Mouse (Mus musculus) hindbrain, embryonic 15.5 days (tissue): Measurements from ENCODE around the gene Zfp488. TPM values are rescaled to one million over a fixed set of nuclear protein-coding genes. Genes with fewer than 3 reads are reported as not detected.

ENCODE experiments used
- ATAC-seq: fragments of 200-750 bp; cut with Nextera tagmentation; 2 replicates; pipeline ENCODE4 v1.8.0; 2017; ENCODE audit warnings: low read depth, moderate number of reproducible peaks, moderate TSS enrichment; ENCODE audit not compliant: low FRiP score
- H3K27ac ChIP-seq: fragments of 300-500 bp; sonication (generic); replicated peaks from 2 replicates; pipeline ENCODE4 v1.5.1; 2015; ENCODE audit warnings: mild to moderate bottlenecking, inconsistent platforms
- H3K27me3 ChIP-seq: fragments of 300-500 bp; sonication (generic); 2 replicates; pipeline ENCODE4 v1.6.1; 2015; ENCODE audit warnings: control low read depth, inconsistent platforms
- H3K36me3 ChIP-seq: fragments of 300-500 bp; sonication (generic); 2 replicates; pipeline ENCODE4 v1.6.1; 2015; ENCODE audit warnings: control low read depth, inconsistent platforms
- H3K4me1 ChIP-seq: fragments of 300-500 bp; sonication (generic); replicated peaks from 2 replicates; pipeline ENCODE4 v1.6.1; 2015; ENCODE audit warnings: control low read depth, inconsistent platforms
- H3K4me2 ChIP-seq: fragments of 300-500 bp; sonication (generic); 2 replicates; pipeline ENCODE4 v1.6.1; 2015; ENCODE audit warnings: moderate library complexity, mild to moderate bottlenecking, inconsistent platforms
- H3K4me3 ChIP-seq: fragments of 300-500 bp; sonication (generic); 2 replicates; pipeline ENCODE4 v1.5.1; 2015; ENCODE audit warnings: mild to moderate bottlenecking, inconsistent platforms
- H3K9ac ChIP-seq: fragments of 300-500 bp; sonication (generic); 2 replicates; pipeline ENCODE4 v1.6.1; 2015; ENCODE audit warnings: inconsistent platforms
- H3K9me3 ChIP-seq: fragments of 300-500 bp; sonication (generic); 2 replicates; pipeline ENCODE4 v1.6.1; 2016; ENCODE audit warnings: control low read depth, inconsistent platforms
- WGBS: fragments of 180-500 bp; shearing (Covaris S2); methylation state at CpG from one replicate; pipeline ENCODE4 v1.1.7; 2015; 5-methylcytosine and 5-hydroxymethylcytosine counted together
- polyA plus RNA-seq: library from polyadenylated mRNA; unstranded; fragments of >200 nt; fragmentation: Nextera tagmentation; extraction: Ambion mirVana; gene quantifications from 2 replicates; pipeline ENCODE4 v1.2.1, GENCODE M21; 2015

Gene Zfp488
- polyA plus RNA-seq: 1.2 and 1.5 TPM in 2 replicates

DNA sequence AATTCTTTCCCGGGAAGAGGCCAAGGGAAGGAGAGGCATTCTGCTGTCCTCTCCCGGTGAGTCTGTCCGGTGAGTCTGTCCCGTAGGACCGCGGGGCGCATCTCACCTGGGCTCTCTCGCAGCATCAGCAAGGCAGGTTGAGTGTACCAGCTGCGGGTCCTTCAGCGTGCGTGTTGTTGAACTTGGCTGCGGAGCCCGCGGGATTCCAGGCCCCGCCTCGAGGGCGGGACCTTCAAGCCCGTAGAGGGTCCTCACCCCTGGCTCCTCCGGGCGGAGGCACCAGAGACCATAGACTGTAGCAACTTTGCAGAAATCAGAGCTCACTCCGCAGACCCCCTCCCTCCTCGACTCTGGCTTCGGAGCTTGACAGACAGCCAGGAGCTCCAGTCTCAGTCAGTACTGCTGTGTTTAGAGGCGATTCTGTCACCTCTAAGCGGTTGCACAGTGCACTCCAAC, at the start of gene Zfp488:
Gene Zfp488 (minus strand): TSS at position 161 of the 456 bp plus-strand sequence.
- Histone ChIP-seq H3K9ac (peak within 1 kb of the TSS; percentile 40), H3K27me3 (0 out of 2 replicates have a peak, but pooled peaks cover 7% of the 10 kb centered on the region), H3K27ac (no peak within 1 kb of the TSS), H3K9me3 (no peaks in the 10 kb centered on the region), H3K4me1 (peaks cover 8% of the 10 kb centered on the region), H3K36me3 (no peaks in the 10 kb centered on the region), H3K4me3 (peak within 1 kb of the TSS; percentile 45), H3K4me2 (peak within 1 kb of the TSS; percentile 82)
- ATAC-seq: peak; percentile 77
- 3% methylated on average over 21 of the region's 25 CpGs for WGBS

DNA sequence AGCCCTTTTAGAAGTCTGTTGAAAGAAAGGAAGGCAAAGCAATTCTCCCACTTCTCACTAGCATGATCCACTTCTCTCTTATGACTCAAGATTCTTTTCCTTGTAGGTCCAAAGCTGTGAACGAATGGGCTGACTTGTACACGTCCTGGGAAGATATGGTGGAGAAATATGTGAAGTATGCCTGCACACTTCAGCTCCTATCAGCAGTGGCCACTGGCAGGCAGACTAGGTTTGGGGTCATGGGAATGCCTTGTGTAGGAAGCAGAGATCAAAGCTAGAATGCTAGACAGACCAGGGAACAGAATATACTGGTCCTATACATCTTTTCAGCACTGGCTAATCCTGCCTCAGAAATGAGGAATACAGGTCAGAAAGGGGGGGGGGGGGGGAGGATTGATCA, 48.1 kb upstream of the Zfp488 start:
- WGBS: 83% methylated on average over 2 of the region's 2 CpGs
- H3K9ac ChIP-seq: no peak overlapping the region
- no peaks in the 10 kb centered on the region for H3K9me3 ChIP-seq
- H3K27ac ChIP-seq: no peak overlapping the region
- no peaks in the 10 kb centered on the region for H3K36me3 ChIP-seq
- no peak overlapping the region for H3K4me3 ChIP-seq
- H3K27me3 ChIP-seq: no peaks in the 10 kb centered on the region
- H3K4me2 ChIP-seq: no peak overlapping the region
- ATAC-seq: no peak
- no peaks in the 10 kb centered on the region for H3K4me1 ChIP-seq

DNA sequence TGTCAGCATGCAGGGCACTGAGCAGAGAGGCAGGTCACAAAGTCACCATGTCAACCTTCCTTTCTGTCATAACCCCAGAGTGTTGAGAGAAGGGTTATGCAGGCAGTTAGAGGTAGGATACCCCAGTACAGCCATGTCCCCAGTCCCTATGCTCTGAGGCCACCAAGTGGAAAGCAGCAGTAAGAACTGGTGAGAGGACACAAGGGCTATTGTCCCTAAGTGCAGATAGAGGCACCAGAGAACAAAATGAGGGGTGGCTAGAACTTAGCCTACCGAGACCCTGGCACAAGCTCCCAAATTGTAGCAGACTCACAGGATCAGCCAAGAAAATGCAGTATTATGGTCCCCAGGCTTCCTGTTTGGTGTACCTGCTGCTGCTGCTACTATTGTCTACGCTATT, 38.4 kb upstream of the Zfp488 start:
- Histone ChIP-seq H3K4me3 (no peak overlapping the region), H3K9ac (no peak overlapping the region), H3K4me2 (no peak overlapping the region), H3K4me1 (no peaks in the 10 kb centered on the region), H3K9me3 (no peaks in the 10 kb centered on the region), H3K27me3 (no peaks in the 10 kb centered on the region), H3K27ac (no peak overlapping the region), H3K36me3 (no peaks in the 10 kb centered on the region)
- no peak for ATAC-seq
- 87% methylated on average over 2 of the region's 2 CpGs for WGBS

DNA sequence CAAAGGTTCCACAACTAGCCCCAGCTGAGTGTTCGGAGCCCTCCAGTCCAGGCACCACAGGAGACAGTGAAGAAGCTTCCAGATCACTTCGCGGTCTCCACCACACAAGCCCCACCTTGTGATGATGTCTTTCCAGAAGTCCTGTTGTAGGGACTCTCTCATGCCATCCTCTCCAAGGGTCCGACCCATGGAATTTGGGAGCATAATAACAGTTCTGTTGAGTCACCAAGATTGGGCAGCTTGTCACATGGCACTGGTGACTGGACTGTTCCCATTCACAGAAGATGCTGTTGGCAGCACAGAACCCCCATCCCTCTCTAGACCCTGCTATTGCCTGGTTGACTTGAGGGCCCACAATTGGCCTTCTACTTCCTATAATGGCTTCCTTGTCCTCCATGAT, 37.8 kb upstream of the Zfp488 start, which contains the start of gene Gm5460:
Gene Gm5460 (plus strand): TSS at position 378 of the 400 bp plus-strand sequence.
- Histone ChIP-seq H3K27me3 (no peaks in the 10 kb centered on the region), H3K9ac (no peak within 1 kb of the TSS), H3K9me3 (no peaks in the 10 kb centered on the region), H3K4me3 (no peak within 1 kb of the TSS), H3K27ac (no peak within 1 kb of the TSS), H3K4me2 (no peak within 1 kb of the TSS), H3K36me3 (no peaks in the 10 kb centered on the region), H3K4me1 (no peaks in the 10 kb centered on the region)
- WGBS: 99% methylated on average over 4 of the region's 4 CpGs
- ATAC-seq: no peak

DNA sequence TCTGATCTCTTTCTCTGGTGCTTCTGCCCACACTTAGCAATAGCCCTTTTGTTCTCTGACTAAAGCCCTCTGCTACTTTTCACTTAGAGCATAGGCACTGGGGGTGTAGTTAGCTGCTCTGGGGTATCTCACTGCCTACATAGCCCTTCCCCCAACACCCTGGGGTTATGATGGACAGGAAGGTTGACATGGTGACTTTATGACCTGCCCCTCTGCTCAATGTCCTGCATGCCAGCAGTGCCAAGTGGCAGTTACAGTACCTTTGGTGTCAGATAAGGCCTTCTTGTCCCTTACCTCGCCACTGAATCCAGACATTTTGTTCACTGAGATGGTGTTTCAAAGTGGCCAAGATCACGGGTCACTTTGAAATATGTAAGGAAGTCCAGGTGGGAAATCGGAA, 36.5 kb upstream of the Zfp488 start, which contains the start of gene Gm30083:
Gene Gm30083 (minus strand): TSS at position 120 of the 400 bp plus-strand sequence.
- Histone ChIP-seq H3K4me1 (no peaks in the 10 kb centered on the region), H3K9me3 (no peaks in the 10 kb centered on the region), H3K27ac (no peak within 1 kb of the TSS), H3K27me3 (no peaks in the 10 kb centered on the region), H3K4me2 (no peak within 1 kb of the TSS), H3K36me3 (no peaks in the 10 kb centered on the region), H3K4me3 (no peak within 1 kb of the TSS), H3K9ac (no peak within 1 kb of the TSS)
- ATAC-seq: no peak
- WGBS: 86% methylated on average over 3 of the region's 3 CpGs

DNA sequence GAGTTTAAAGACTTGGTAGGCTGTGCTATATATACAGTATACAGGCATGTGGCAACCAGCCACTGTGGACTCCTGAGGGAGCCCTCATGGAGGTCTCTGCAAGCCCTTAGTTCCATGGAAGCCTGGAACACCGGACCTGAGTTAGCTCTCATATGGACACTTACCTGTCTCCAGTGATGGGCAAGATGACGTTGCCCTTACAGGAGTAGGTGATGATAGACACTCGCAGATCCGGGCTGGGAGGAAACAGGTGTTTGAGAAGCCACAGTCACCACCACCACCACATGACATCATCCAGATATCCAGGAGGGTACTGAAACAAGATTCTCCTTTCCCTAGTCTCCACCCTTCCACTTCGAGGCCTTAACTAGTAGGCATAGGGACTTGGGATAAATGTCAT, 23.8 kb upstream of the Zfp488 start:
- Histone ChIP-seq H3K27me3 (no peaks in the 10 kb centered on the region), H3K27ac (no peak overlapping the region), H3K36me3 (no peaks in the 10 kb centered on the region), H3K4me3 (no peak overlapping the region), H3K9me3 (no peaks in the 10 kb centered on the region), H3K9ac (no peak overlapping the region), H3K4me1 (no peaks in the 10 kb centered on the region), H3K4me2 (no peak overlapping the region)
- no peak for ATAC-seq
- 97% methylated on average over 5 of the region's 5 CpGs for WGBS

DNA sequence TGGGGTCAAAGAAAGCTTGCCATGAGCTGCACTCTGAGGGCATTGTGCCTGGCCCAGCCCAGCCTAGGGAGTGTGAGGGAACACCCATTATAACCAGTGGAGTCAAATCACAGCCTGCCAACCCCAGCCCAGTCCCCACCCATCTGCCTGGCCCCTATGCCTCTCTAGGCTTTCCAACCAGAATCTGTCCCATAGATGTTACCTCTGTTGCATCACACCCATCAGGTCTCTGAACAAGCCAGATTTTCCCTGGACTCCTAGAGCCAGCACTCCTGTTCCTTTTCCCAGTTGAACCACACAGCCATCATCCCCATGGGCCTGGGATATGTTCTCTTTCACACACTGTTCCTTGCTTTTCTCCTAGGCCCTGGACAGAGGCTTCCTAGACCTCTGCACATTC, 22.9 kb upstream of the Zfp488 start:
- Histone ChIP-seq H3K36me3 (no peaks in the 10 kb centered on the region), H3K4me3 (no peak overlapping the region), H3K27ac (no peak overlapping the region), H3K27me3 (no peaks in the 10 kb centered on the region), H3K4me1 (no peaks in the 10 kb centered on the region), H3K4me2 (no peak overlapping the region), H3K9me3 (no peaks in the 10 kb centered on the region), H3K9ac (no peak overlapping the region)
- ATAC-seq: no peak

DNA sequence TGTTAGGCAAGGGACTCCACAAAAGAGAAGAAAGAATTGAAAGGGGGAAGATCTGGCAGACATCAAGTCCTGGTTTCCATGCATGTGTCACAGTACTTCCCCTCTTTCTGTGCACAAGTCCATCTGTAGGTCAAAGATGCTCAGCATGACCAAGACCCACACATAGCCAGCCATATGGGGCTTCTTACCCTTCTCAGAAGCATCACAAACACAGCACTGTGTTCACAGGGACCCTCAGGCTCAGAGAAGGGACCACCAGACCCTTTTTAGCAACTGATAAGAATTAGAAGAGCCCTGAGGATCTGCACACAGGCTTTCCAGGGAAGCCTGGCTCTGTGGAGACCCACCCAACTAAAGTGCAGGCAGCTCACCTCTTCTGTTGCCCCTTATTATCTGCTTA, 21.5 kb upstream of the Zfp488 start:
- H3K36me3 ChIP-seq: no peaks in the 10 kb centered on the region
- ATAC-seq: no peak
- H3K9me3 ChIP-seq: no peaks in the 10 kb centered on the region
- H3K4me2 ChIP-seq: no peak overlapping the region
- H3K4me1 ChIP-seq: no peaks in the 10 kb centered on the region
- no peak overlapping the region for H3K4me3 ChIP-seq
- H3K27ac ChIP-seq: no peak overlapping the region
- no peak overlapping the region for H3K9ac ChIP-seq
- H3K27me3 ChIP-seq: no peaks in the 10 kb centered on the region

DNA sequence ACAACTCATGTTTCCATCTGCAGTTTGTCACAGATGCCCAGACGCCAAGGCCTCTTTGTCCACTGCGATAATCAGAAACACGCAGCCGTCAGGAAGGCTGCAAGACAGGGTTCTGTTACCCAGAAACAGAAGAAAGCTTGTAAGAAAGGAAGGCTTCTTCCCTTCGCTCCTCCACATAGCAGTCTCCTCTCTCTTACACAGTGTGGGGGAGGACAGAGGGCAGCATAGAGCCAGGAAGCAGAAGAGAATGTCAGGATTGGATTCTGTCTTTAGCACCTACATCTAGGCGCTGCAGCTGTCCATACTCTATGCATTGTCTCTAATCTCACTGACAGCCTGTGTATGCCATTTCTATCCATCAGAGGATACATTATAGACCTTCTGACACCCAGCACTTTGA, 18.9 kb upstream of the Zfp488 start:
- Histone ChIP-seq H3K9ac (no peak overlapping the region), H3K36me3 (no peaks in the 10 kb centered on the region), H3K27me3 (no peaks in the 10 kb centered on the region), H3K9me3 (no peaks in the 10 kb centered on the region), H3K27ac (no peak overlapping the region), H3K4me3 (no peak overlapping the region), H3K4me1 (no peaks in the 10 kb centered on the region), H3K4me2 (no peak overlapping the region)
- ATAC-seq: no peak
- WGBS: 74% methylated on average over 6 of the region's 6 CpGs

DNA sequence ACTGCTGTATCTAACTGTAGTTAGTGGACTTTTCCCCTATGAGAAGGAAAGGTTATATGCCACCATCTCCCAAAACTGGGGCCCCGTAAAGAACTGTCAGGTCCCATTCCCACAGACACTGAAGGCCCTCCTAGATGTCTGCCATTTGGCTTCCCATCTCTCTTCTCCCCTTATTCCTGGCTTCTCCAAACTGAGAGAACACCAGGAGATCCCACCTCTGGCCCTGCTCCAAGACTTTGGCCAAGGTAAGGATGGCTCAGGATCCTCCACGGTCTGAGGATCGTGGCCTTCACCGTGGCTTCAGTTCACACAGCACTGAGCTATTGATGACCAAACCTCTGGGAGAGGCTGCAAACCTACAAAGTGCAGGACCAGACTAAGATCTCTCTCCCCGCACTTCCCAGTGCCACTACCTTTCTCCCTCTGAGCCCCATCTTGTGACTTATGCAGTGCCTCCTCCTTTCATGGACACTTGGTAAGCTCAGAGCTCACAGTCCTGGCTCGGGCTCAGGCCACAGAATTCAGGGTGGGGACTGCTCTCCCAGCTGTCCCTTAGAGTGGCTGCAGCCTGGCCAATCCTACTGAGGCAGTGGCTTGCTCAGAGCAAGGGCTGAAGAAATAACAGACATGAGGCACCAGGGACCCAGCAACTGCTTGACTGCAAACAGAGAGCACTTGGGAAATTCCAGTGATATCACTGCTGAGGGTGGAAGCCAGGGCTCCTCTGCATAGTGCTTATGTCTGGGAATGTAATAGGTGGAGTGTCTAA, 15.1 kb upstream of the Zfp488 start:
- H3K27me3 ChIP-seq: no peaks in the 10 kb centered on the region
- ATAC-seq: no peak
- no peaks in the 10 kb centered on the region for H3K9me3 ChIP-seq
- H3K4me1 ChIP-seq: no peaks in the 10 kb centered on the region
- H3K9ac ChIP-seq: no peak overlapping the region
- 92% methylated on average over 6 of the region's 6 CpGs for WGBS
- no peaks in the 10 kb centered on the region for H3K36me3 ChIP-seq
- no peak overlapping the region for H3K4me2 ChIP-seq
- H3K4me3 ChIP-seq: no peak overlapping the region
- no peak overlapping the region for H3K27ac ChIP-seq

DNA sequence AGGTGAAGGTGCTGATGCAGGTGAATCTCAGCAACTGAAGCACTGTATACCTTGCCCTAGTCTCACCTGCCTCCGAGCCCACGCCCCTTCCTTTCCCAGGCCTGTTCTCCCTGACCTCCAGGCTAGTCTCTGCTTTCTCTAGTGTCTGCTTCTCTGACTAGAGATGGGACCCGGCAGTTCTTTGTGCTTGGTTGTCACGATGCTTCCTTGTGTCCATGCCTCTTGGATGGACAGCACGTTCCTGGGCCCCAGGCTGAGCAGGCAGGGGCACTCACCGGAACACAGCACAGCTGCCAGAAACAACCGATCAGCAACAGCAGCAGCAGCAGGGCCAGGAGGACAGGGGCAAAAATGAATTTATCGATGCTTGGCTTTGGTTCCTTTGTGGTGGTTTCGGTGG, 14.5 kb upstream of the Zfp488 start:
- Histone ChIP-seq H3K9me3 (no peaks in the 10 kb centered on the region), H3K36me3 (no peaks in the 10 kb centered on the region), H3K4me3 (no peak overlapping the region), H3K4me1 (no peaks in the 10 kb centered on the region), H3K27me3 (no peaks in the 10 kb centered on the region), H3K9ac (no peak overlapping the region), H3K4me2 (no peak overlapping the region), H3K27ac (no peak overlapping the region)
- ATAC-seq: no peak
- WGBS: 93% methylated on average over 9 of the region's 9 CpGs

DNA sequence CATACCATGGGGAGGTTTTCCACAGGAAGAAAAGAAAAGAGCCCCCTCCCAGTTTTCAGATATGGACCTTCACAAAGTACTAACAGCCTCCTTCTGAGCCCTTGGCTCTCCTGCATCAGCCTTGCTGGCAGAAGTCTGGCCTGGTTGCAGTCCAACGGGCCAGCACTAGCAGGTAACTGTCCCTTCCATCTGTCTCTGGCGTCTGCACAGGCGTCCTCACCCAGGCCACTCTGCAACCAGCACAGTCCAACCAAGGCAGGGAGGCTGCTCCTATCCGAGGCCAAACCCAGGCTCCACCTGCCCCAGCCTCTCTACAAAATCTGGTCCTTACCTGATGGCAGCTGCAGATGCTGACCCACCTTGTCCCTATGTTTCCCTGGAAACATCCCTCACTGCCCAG, 13.4 kb upstream of the Zfp488 start:
- Histone ChIP-seq H3K4me3 (no peak overlapping the region), H3K9ac (no peak overlapping the region), H3K36me3 (no peaks in the 10 kb centered on the region), H3K27me3 (no peaks in the 10 kb centered on the region), H3K4me1 (no peaks in the 10 kb centered on the region), H3K4me2 (no peak overlapping the region), H3K27ac (no peak overlapping the region), H3K9me3 (no peaks in the 10 kb centered on the region)
- 81% methylated on average over 4 of the region's 4 CpGs for WGBS
- no peak for ATAC-seq

DNA sequence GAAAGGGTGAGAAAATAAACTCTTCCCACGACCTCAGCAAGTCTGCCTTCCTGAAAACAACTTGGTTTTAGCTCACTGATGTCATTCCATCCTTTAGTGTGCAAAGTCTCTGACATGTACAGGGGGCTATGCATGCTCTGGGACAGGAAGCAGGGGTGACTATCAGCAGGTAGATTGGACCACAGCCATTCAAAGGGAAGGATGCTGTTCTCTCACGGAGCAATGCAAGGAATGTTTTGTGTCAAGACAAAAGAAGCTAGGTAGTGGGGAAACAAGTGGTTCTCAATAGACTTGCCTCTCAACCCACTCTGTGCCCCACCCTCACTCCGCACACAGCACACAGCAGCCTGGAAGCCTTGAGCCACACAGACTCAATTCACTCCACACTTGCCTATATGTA, 10.6 kb upstream of the Zfp488 start:
- H3K27me3 ChIP-seq: no peaks in the 10 kb centered on the region
- H3K9ac ChIP-seq: no peak overlapping the region
- no peaks in the 10 kb centered on the region for H3K9me3 ChIP-seq
- no peaks in the 10 kb centered on the region for H3K36me3 ChIP-seq
- ATAC-seq: no peak
- 51% methylated on average over 3 of the region's 3 CpGs for WGBS
- no peak overlapping the region for H3K4me2 ChIP-seq
- no peaks in the 10 kb centered on the region for H3K4me1 ChIP-seq
- no peak overlapping the region for H3K4me3 ChIP-seq
- H3K27ac ChIP-seq: no peak overlapping the region
